Mouse (Mus musculus): ENCODE measurements around the gene Ndufa11. TPM values are rescaled to one million over a fixed set of nuclear protein-coding genes. Genes with fewer than 3 reads are reported as not detected.

The Ndufa11 gene
- polyA plus RNA-seq, 1 experiment, result 392 TPM

- H3K4me1 ChIP-seq, result peaks cover 13% of the 10 kb centered on the region
- no peak for TF ChIP-seq FLI1 (IDR thresholded peaks at IDR 0.05; ENCODE audit: low read length)
- no peak for TF ChIP-seq GATA1 (IDR thresholded peaks at IDR 0.05; ENCODE audit: borderline replicate concordance, low read length)
- H3K4me3 ChIP-seq (replicated peaks), result no peak overlapping the region
- no peaks in the 10 kb centered on the region for H3K9me3 ChIP-seq
- H3K36me3 ChIP-seq (replicated peaks; ENCODE audit: low read length), result peaks cover 1% of the 10 kb centered on the region
- H3K27me3 ChIP-seq (replicated peaks), result peaks cover 72% of the 10 kb centered on the region
Measured at GRCm38 (mm10) chr17:56729656-56730055, 12.1 kb downstream of the Ndufa11 start.

- Histone ChIP-seq H3K27me3 (replicated peaks) (peaks cover 79% of the 10 kb centered on the region), H3K4me3 (replicated peaks) (no peak overlapping the region), H3K36me3 (replicated peaks; ENCODE audit: low read length) (no peaks in the 10 kb centered on the region), H3K9me3 (peaks cover 5% of the 10 kb centered on the region), H3K4me1 (peaks cover 6% of the 10 kb centered on the region)
- TF ChIP-seq FLI1 (IDR thresholded peaks at IDR 0.05; ENCODE audit: low read length) (no peak), GATA1 (IDR thresholded peaks at IDR 0.05; ENCODE audit: borderline replicate concordance, low read length) (no peak)
Measured at GRCm38 (mm10) chr17:56736534-56736933, 19.0 kb downstream of the Ndufa11 start.

- peaks cover 75% of the 10 kb centered on the region for H3K27me3 ChIP-seq (replicated peaks)
- H3K4me3 ChIP-seq (replicated peaks), result no peak overlapping the region
- H3K4me1 ChIP-seq, result peaks cover 6% of the 10 kb centered on the region
- peaks cover 5% of the 10 kb centered on the region for H3K9me3 ChIP-seq
- no peaks in the 10 kb centered on the region for H3K36me3 ChIP-seq (replicated peaks; ENCODE audit: low read length)
- TF ChIP-seq FLI1 (IDR thresholded peaks at IDR 0.05; ENCODE audit: low read length) (no peak), GATA1 (IDR thresholded peaks at IDR 0.05; ENCODE audit: borderline replicate concordance, low read length) (no peak)
Measured at GRCm38 (mm10) chr17:56738221-56738620, 20.7 kb downstream of the Ndufa11 start.

DNA sequence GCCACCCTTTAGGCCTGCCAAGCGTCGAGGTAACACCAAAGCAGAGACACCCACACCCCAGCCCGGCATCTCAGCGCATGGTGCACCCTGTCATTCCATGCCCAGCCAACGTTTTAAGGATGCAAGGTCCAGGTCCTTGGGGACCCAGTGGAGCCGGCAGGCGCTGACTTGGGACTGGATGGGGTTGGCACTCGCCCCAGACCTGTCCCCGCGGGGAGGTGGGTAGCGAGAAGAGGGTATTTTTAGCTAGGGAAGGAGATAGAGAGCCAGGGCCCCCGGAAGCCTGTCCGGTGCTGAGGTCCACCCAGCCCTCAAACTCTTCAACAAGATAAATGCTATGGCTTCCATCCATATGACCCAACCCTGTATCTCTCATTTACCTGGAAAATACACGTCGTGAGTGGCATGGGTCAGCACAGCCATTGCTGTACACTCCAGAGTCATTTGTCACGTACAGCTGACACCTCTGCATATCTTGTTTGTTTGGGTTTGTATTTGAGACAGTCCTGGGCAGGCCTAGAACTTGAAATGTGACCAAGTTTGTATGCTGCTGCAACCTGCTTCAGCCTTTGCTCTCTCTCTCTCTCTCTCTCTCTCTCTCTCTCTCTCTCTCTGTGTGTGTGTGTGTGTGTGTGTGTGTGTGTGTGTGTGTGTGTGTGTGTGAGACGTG, 22.7 kb downstream of the Ndufa11 start:
- Histone ChIP-seq H3K4me3 (replicated peaks) (no peak overlapping the region), H3K9me3 (peaks cover 5% of the 10 kb centered on the region), H3K36me3 (replicated peaks; ENCODE audit: low read length) (no peaks in the 10 kb centered on the region), H3K4me1 (peaks cover 12% of the 10 kb centered on the region), H3K27me3 (replicated peaks) (peaks cover 66% of the 10 kb centered on the region)
- no peak for TF ChIP-seq GATA1 (IDR thresholded peaks at IDR 0.05; ENCODE audit: borderline replicate concordance, low read length)
- no peak for TF ChIP-seq FLI1 (IDR thresholded peaks at IDR 0.05; ENCODE audit: low read length)

- Histone ChIP-seq H3K4me3 (replicated peaks) (no peak overlapping the region), H3K27me3 (replicated peaks) (peaks cover 64% of the 10 kb centered on the region)
- no peak for TF ChIP-seq FLI1 (IDR thresholded peaks at IDR 0.05; ENCODE audit: low read length)
- TF ChIP-seq GATA1 (IDR thresholded peaks at IDR 0.05; ENCODE audit: borderline replicate concordance, low read length), result no peak
Measured at GRCm38 (mm10) chr17:56740788-56741160, 23.2 kb downstream of the Ndufa11 start.

GRCm38 (mm10) chr17:56744173-56744572, 26.6 kb downstream of the Ndufa11 start:
- TF ChIP-seq FLI1 (IDR thresholded peaks at IDR 0.05; ENCODE audit: low read length), result no peak
- no peak for TF ChIP-seq GATA1 (IDR thresholded peaks at IDR 0.05; ENCODE audit: borderline replicate concordance, low read length)
- Histone ChIP-seq H3K4me1 (peaks cover 15% of the 10 kb centered on the region), H3K9me3 (peaks cover 21% of the 10 kb centered on the region), H3K4me3 (replicated peaks) (no peak overlapping the region), H3K36me3 (replicated peaks; ENCODE audit: low read length) (no peaks in the 10 kb centered on the region), H3K27me3 (replicated peaks) (peaks cover 57% of the 10 kb centered on the region)

More at GRCm38 (mm10) chr17:56740788-56741160, 23.2 kb downstream of the Ndufa11 start:
- Histone ChIP-seq H3K36me3 (replicated peaks; ENCODE audit: low read length) (no peaks in the 10 kb centered on the region), H3K4me1 (peaks cover 12% of the 10 kb centered on the region), H3K9me3 (peaks cover 5% of the 10 kb centered on the region)

DNA sequence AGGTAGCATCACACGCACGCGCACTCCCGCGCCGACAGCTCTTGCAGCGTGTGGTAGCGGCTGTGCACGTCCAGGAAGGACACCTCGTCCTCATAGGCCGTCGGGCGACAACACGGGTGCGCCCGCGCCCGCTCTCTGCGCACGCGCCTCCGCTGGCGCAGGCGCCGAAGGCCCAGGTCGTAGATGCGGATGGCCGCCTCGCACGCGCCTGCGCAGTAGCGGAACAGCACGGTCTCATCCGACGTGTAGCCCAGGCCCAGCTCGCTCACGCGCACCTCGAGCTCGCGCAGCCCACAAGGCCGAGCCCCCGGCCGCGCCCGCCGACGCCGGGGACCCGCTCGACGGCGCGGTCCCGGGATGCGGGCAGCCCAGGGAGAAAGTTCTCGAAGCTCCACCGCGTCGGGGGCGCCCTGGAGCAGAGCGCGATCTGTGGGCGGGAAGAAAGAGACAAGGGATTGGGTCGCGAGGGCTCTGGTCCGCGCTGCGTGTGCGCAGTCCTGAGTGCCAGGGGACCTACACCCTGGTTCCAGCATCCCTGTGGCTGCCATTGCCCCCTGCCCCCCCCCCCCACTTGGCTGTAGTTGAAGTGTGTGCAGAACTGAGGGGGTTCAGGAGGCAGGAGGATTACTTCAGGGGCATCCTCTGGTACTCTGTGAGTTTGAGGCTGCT, 34.0 kb downstream of the Ndufa11 start:
- Histone ChIP-seq H3K27me3 (replicated peaks) (peaks cover 90% of the 10 kb centered on the region), H3K36me3 (replicated peaks; ENCODE audit: low read length) (no peaks in the 10 kb centered on the region), H3K4me3 (replicated peaks) (no peak overlapping the region), H3K9me3 (peaks cover 56% of the 10 kb centered on the region), H3K4me1 (peaks cover 31% of the 10 kb centered on the region)
- TF ChIP-seq GATA1 (IDR thresholded peaks at IDR 0.05; ENCODE audit: borderline replicate concordance, low read length) (no peak), FLI1 (IDR thresholded peaks at IDR 0.05; ENCODE audit: low read length) (no peak)

- H3K27me3 ChIP-seq (replicated peaks), result peaks cover 87% of the 10 kb centered on the region
- H3K9me3 ChIP-seq, result peaks cover 39% of the 10 kb centered on the region
- H3K36me3 ChIP-seq (replicated peaks; ENCODE audit: low read length), result no peaks in the 10 kb centered on the region
- no peak overlapping the region for H3K4me3 ChIP-seq (replicated peaks)
- peaks cover 47% of the 10 kb centered on the region for H3K4me1 ChIP-seq
- TF ChIP-seq FLI1 (IDR thresholded peaks at IDR 0.05; ENCODE audit: low read length) (no peak), GATA1 (IDR thresholded peaks at IDR 0.05; ENCODE audit: borderline replicate concordance, low read length) (no peak)
Measured at GRCm38 (mm10) chr17:56753452-56753851, 35.9 kb downstream of the Ndufa11 start.

- no peak for TF ChIP-seq FLI1 (IDR thresholded peaks at IDR 0.05; ENCODE audit: low read length)
- H3K27me3 ChIP-seq (replicated peaks), result peaks cover 90% of the 10 kb centered on the region
- H3K4me1 ChIP-seq, result peaks cover 57% of the 10 kb centered on the region
- peaks cover 31% of the 10 kb centered on the region for H3K9me3 ChIP-seq
- H3K36me3 ChIP-seq (replicated peaks; ENCODE audit: low read length), result no peaks in the 10 kb centered on the region
- peak overlapping the region; percentile 80 for H3K4me3 ChIP-seq (replicated peaks)
Measured at GRCm38 (mm10) chr17:56754271-56755185, 37.0 kb downstream of the Ndufa11 start.
